15 mouse cellular contexts compared by ENCODE assay signal in the genomic region with DNA sequence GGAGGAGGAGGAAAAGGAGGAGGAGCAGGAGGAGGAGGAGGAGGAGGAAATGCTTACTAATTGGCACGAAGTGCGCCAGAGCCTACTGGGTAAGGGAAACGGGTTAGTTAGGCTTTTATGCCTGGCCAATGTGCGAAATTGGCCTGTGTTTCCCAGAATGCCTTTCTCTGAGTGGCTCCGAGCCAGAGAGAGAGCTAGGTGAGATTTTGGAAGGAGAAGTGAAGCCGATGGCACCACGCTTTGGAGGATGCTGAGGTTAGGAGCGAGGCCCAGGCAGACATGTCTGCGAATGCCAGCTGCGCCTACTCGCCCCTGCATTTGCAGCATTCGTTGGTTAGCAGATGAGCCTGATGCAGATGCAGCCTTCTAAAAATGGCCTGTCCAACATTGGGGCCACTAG. TPM values are rescaled to one million over a fixed set of nuclear protein-coding genes. Genes with fewer than 3 reads are reported as not detected.
A peak's percentile ranks its signal among the peaks of the same experiment; 100 is the strongest.
DNase-seq lines count a peak whose midpoint lies in the region; TF ChIP-seq lines count a peak whose summit lies in the region.
"Had no signal": no experiment of that assay in that cellular context is flagged by ENCODE, and none has a peak within 500 bp of the region (broad histone marks: within the 10 kb centered on the region; RNA-seq: fewer than 3 reads in every experiment).

No protein-coding gene starts in this region.

- H3K27me3 ChIP-seq in cerebellum, adult 2 months (ENCODE audit: control insufficient read depth, insufficient read depth, low read length) = no peaks in the 10 kb centered on the region
- no peaks in the 10 kb centered on the region for H3K27me3 ChIP-seq in thymus, adult 2 months (ENCODE audit: control insufficient read depth, insufficient read depth, low read length)
- H3K27me3 ChIP-seq: midbrain, embryonic 13.5 days; neural tube, embryonic 12.5 days had no signal

- DNase-seq in cerebellum, adult 2 months = peak; percentile 40 to 49
- DNase-seq in cerebellum, adult 11 months = no peak
- DNase-seq in left cerebral cortex, adult 18-20 months (ENCODE audit: low spot score in 2 of 2) = peak; percentile 51 to 58
- DNase-seq in left cerebral cortex, adult 11 months (ENCODE audit: low spot score) = no peak
- peak; percentile 28 for DNase-seq in layer of hippocampus, adult 9-11 months
- peak; percentile 31 for DNase-seq in right cerebral cortex, postnatal 14 days
- DNase-seq in lung, postnatal 4 days = no peak
- DNase-seq in thymus, adult 2 months = no peak
- DNase-seq: kidney, postnatal 14 days; lung, postnatal 14 days had no signal

- H3K4me3 ChIP-seq in cerebellum, adult 2 months (replicated peaks; ENCODE audit: insufficient read depth, low read depth, low read length) = no peak overlapping the region
- H3K4me3 ChIP-seq in thymus, adult 2 months (ENCODE audit: control insufficient read depth, insufficient read depth, low read length) = no peak overlapping the region
- H3K4me3 ChIP-seq: midbrain, embryonic 13.5 days; neural tube, embryonic 12.5 days had no signal

- WGBS in cerebellum, adult 2 months = 30% methylated on average over 12 of the region's 12 CpGs
- 95% methylated on average over 12 of the region's 12 CpGs for WGBS in thymus, adult 2 months

- no peak for TF ChIP-seq CTCF in cerebellum, adult 2 months (IDR thresholded peaks at IDR 0.05; ENCODE audit: borderline replicate concordance, insufficient read depth, low read depth, low read length)
- TF ChIP-seq CTCF in thymus, adult 2 months (IDR thresholded peaks at IDR 0.05; ENCODE audit: borderline replicate concordance, control insufficient read depth, extremely low read depth, insufficient read depth, low read length, poor library complexity) = no peak

- H3K27ac ChIP-seq in cerebellum, adult 2 months (ENCODE audit: insufficient read depth, low read length) = no peak overlapping the region
- H3K27ac ChIP-seq in thymus, adult 2 months (ENCODE audit: control insufficient read depth, insufficient read depth, low read length) = no peak overlapping the region
- H3K27ac ChIP-seq: midbrain, embryonic 13.5 days; neural tube, embryonic 12.5 days; stomach, postnatal 0 days had no signal

- no peak for TF ChIP-seq POLR2A in cerebellum, adult 2 months (IDR thresholded peaks at IDR 0.05; ENCODE audit: borderline replicate concordance, insufficient read depth, low read length)
- no peak for TF ChIP-seq POLR2A in thymus, adult 2 months (IDR thresholded peaks at IDR 0.05; ENCODE audit: control insufficient read depth, extremely low read depth, insufficient read depth, low read length, poor library complexity)

- H3K4me1 ChIP-seq in cerebellum, adult 2 months (ENCODE audit: control insufficient read depth, insufficient read depth, low read length) = 0 out of 2 replicates have a peak, but pooled peaks cover 4% of the 10 kb centered on the region
- H3K4me1 ChIP-seq in thymus, adult 2 months (replicated peaks; ENCODE audit: control insufficient read depth, insufficient read depth, low read length) = no peaks in the 10 kb centered on the region
- H3K4me1 ChIP-seq: midbrain, embryonic 13.5 days; neural tube, embryonic 12.5 days had no signal

- no peaks in the 10 kb centered on the region for H3K36me3 ChIP-seq in thymus, adult 2 months (ENCODE audit: control insufficient read depth, insufficient read depth, low read length)
- H3K36me3 ChIP-seq: neural tube, embryonic 12.5 days had no signal

RNA-seq across cellular contexts. Expression of a gene that starts 18.2 kb away (rescaled TPM):
- 0.13 and 0.14 TPM in 2 replicates for polyA plus RNA-seq in cerebellum, adult 2 months (2012; rRNA removed)
- total RNA-seq in left cerebral cortex, adult 18-20 months (2021) = under 1 TPM; 0.19 to 0.35 TPM
- 0.18 and 0.35 TPM in 2 replicates for polyA plus RNA-seq in thymus, adult 2 months (2012; rRNA removed)
- total RNA-seq: ES-E14 had no signal

RNA-seq across cellular contexts. Expression of a gene that starts 56.3 kb away (rescaled TPM):
- polyA plus RNA-seq in cerebellum, adult 2 months (2012; rRNA removed) = not detected in 2 replicates
- not detected for total RNA-seq in left cerebral cortex, adult 18-20 months (2021)
- 0.23 TPM in 1 of 2 replicates, not detected in the other for polyA plus RNA-seq in thymus, adult 2 months (2012; rRNA removed)
- total RNA-seq: gastrocnemius, postnatal 4 days had no signal
- polyA plus RNA-seq: midbrain, embryonic 13.5 days; neural tube, embryonic 12.5 days had no signal

Comparison
In these comparisons a context has a peak if more than half of its experiments do, and no peak if none do; other contexts are left out.
1. DNase-seq: peak in cerebellum, adult 2 months (2 of 2), left cerebral cortex, adult 18-20 months (2 of 2), layer of hippocampus, adult 9-11 months (single experiment) and right cerebral cortex, postnatal 14 days (single experiment); none in cerebellum, adult 11 months (single experiment), left cerebral cortex, adult 11 months (single experiment), lung, postnatal 4 days (0 of 2) and thymus, adult 2 months (single experiment).